Mouse (Mus musculus) hindbrain, embryonic 12.5 days (tissue): Measurements from ENCODE around the gene Snrnp25. TPM values are rescaled to one million over a fixed set of nuclear protein-coding genes. Genes with fewer than 3 reads are reported as not detected.
A peak's percentile ranks its signal among the peaks of the same experiment; 100 is the strongest.

Experiments
- ATAC-seq: fragments of 200-750 bp; cut with Nextera tagmentation; 2 replicates; pipeline ENCODE4 v1.8.0; 2017; ENCODE audit warnings: moderate TSS enrichment; ENCODE audit not compliant: low FRiP score
- H3K27ac ChIP-seq: fragments of 300-500 bp; sonication (generic); 2 replicates; pipeline ENCODE4 v1.5.1; 2016; ENCODE audit warnings: mild to moderate bottlenecking
- H3K27me3 ChIP-seq: fragments of 300-500 bp; sonication (generic); 2 replicates; pipeline ENCODE4 v1.6.1; 2016; ENCODE audit warnings: mild to moderate bottlenecking
- H3K36me3 ChIP-seq: fragments of 300-500 bp; sonication (generic); 2 replicates; pipeline ENCODE4 v1.6.1; 2016; ENCODE audit warnings: mild to moderate bottlenecking
- H3K4me1 ChIP-seq: fragments of 300-500 bp; sonication (generic); 2 replicates; pipeline ENCODE4 v1.6.1; 2016
- H3K4me2 ChIP-seq: fragments of 300-500 bp; sonication (generic); replicated peaks from 2 replicates; pipeline ENCODE4 v1.6.1; 2016; ENCODE audit warnings: mild to moderate bottlenecking
- H3K4me3 ChIP-seq: fragments of 300-500 bp; sonication (generic); 2 replicates; pipeline ENCODE4 v1.5.1; 2016; ENCODE audit warnings: mild to moderate bottlenecking
- H3K9ac ChIP-seq: fragments of 300-500 bp; sonication (generic); 2 replicates; pipeline ENCODE4 v1.6.1; 2016; ENCODE audit warnings: mild to moderate bottlenecking, moderate library complexity
- H3K9me3 ChIP-seq: fragments of 300-500 bp; sonication (generic); replicated peaks from 2 replicates; pipeline ENCODE4 v1.6.1; 2016; ENCODE audit warnings: mild to moderate bottlenecking
- WGBS: fragments of 180-500 bp; shearing (Covaris S2); methylation state at CpG from one replicate; pipeline ENCODE4 v1.1.7; 2016; 5-methylcytosine and 5-hydroxymethylcytosine counted together
- polyA plus RNA-seq: library from polyadenylated mRNA; unstranded; fragments of >200 nt; fragmentation: Nextera tagmentation; extraction: Ambion mirVana; gene quantifications from 2 replicates; pipeline ENCODE4 v1.2.1, GENCODE M21; 2016

Snrnp25 gene
- polyA plus RNA-seq, 1 experiment from 2014 or later, result 55.1 TPM

DNA sequence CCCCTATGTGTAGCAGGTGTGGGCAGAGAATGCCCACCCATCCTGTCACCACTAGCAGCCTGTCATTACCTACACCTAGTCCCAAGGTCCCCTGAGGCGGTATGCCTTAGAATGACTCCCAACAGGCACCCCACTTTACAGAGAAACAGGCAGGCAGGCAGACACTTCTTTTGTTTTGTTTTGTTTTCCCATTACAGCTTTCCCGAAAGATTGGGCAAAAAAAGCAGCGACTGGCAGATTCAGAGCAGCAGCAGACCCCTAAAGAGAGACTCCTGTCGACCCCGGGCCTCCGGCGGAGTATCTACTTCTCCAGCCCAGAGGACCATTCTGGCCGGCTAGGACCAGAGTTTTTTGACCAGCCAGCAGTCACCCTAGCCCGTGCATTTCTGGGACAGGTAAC, 22.3 kb downstream of the Snrnp25 start:
- Histone ChIP-seq H3K4me3 (no peak overlapping the region), H3K9ac (0 out of 2 replicates have a peak overlapping the region, but pooled peaks have one; percentile 9), H3K4me2 (peak overlapping the region; percentile 72)

DNA sequence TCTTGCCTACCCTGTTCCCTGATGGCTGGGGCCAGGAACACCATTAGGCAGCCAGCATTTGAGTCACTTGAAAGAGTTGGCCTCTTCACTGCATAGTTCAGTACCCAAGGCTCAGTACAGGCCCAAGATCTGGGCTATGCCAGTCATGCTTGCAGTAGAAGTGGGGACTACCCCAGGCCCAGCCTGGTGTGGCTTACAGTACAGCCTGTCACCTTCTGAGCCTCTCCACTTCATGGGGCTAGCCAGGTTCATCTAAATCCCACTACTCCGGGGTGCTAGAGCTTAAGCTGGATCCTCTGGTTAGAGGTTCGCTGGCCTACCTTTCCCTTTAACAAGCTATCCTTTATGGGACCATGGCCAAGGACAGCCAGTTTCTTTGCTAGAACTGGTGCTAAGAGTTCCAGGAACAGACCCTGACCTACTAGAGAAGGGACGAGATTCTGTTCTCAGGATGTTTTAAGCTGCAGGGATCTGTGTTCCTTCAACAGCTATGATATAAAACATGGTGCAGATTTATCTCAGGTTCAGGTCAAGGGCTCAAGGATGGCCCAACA, 23.2 kb downstream of the Snrnp25 start:
- no peaks in the 10 kb centered on the region for H3K9me3 ChIP-seq
- no peak overlapping the region for H3K4me2 ChIP-seq
- H3K36me3 ChIP-seq, result peaks cover 46% of the 10 kb centered on the region
- H3K27ac ChIP-seq, result no peak overlapping the region
- peaks cover 23% of the 10 kb centered on the region for H3K4me1 ChIP-seq
- H3K4me3 ChIP-seq, result no peak overlapping the region
- ATAC-seq, result no peak
- 92% methylated on average over 3 of the region's 3 CpGs for WGBS
- no peak overlapping the region for H3K9ac ChIP-seq
- H3K27me3 ChIP-seq, result peaks cover 12% of the 10 kb centered on the region

More for the DNA sequence above, 22.3 kb downstream of the Snrnp25 start:
- peaks cover 39% of the 10 kb centered on the region for H3K36me3 ChIP-seq
- ATAC-seq, result no peak
- no peak overlapping the region for H3K27ac ChIP-seq
- H3K9me3 ChIP-seq, result no peaks in the 10 kb centered on the region
- peaks cover 21% of the 10 kb centered on the region for H3K27me3 ChIP-seq
- WGBS, result 88% methylated on average over 9 of the region's 9 CpGs
- peaks cover 29% of the 10 kb centered on the region for H3K4me1 ChIP-seq

DNA sequence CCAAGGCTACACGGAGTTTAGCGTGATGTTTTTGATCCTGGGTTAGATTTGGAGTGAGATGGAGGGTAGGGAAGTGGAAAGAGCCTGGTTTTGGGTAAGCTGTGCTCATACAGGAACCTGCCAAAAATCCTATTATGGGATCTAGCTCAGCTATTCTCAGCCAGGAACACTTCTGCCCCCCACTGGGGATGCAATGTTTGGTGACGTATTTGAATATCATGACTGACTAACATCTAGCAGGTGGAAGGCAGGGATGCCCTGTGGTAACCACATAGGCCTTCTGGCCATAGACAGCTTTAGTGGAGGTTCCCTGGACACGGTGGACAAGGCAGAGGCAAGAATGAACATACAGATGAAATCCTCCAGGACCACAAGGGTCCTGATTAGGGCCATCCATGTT, 25.0 kb downstream of the Snrnp25 start:
- 91% methylated on average over 4 of the region's 4 CpGs for WGBS
- no peaks in the 10 kb centered on the region for H3K9me3 ChIP-seq
- no peak overlapping the region for H3K4me3 ChIP-seq
- no peak overlapping the region for H3K4me2 ChIP-seq
- no peaks in the 10 kb centered on the region for H3K27me3 ChIP-seq
- peaks cover 64% of the 10 kb centered on the region for H3K36me3 ChIP-seq
- no peak overlapping the region for H3K27ac ChIP-seq
- H3K4me1 ChIP-seq, result peaks cover 15% of the 10 kb centered on the region
- no peak overlapping the region for H3K9ac ChIP-seq
- ATAC-seq, result no peak

DNA sequence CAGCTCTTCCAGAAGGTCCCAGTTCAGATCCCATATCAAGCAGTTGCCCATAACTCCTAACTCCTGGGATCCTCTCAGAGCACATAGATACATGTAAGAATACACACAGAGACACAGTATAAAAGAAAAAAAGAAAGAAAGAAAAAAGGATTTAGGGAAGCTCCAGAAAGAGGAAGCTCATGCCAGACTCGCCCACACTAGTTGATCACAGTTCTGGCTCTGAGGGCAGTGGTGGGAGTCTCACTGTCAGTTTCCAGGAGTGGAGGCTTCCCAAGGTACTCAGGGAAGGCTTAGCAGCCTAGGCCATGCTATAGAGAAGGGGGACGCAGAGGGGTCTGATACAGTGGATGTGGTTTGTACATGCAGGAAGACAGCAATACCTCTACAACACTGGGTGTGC, 25.9 kb downstream of the Snrnp25 start:
- Histone ChIP-seq H3K4me2 (no peak overlapping the region), H3K9me3 (no peaks in the 10 kb centered on the region), H3K4me3 (no peak overlapping the region), H3K4me1 (peaks cover 12% of the 10 kb centered on the region), H3K36me3 (peaks cover 64% of the 10 kb centered on the region), H3K27ac (no peak overlapping the region), H3K9ac (no peak overlapping the region), H3K27me3 (no peaks in the 10 kb centered on the region)
- 96% methylated on average over 2 of the region's 2 CpGs for WGBS
- no peak for ATAC-seq

DNA sequence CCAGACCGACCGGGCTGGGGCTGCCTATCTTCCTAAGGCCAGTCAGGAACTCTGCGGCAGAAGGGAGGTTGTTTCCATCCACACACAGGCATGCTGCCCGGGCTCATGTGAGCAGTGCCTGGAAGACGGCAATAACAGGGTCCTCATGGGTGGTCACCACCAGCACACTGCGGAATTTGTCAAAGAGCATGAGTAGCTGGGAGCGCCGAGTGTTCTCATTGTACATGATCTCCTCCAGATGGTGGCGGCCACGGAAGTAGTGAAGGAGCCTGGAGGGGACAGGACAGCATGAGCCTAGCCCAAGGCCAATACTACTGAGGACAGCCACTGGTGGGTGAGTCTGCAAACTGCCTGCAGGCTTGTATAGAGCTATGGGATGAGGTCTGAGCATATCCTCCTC, 27.6 kb downstream of the Snrnp25 start:
- Histone ChIP-seq H3K4me1 (peaks cover 8% of the 10 kb centered on the region), H3K4me2 (no peak overlapping the region), H3K4me3 (no peak overlapping the region), H3K27me3 (no peaks in the 10 kb centered on the region), H3K36me3 (peaks cover 64% of the 10 kb centered on the region), H3K9me3 (no peaks in the 10 kb centered on the region), H3K9ac (peak overlapping the region; percentile 32; the same call in 1 of the 2 replicates), H3K27ac (no peak overlapping the region)
- peak; percentile 32; the same call in 1 of the 2 replicates for ATAC-seq
- 81% methylated on average over 10 of the region's 10 CpGs for WGBS

DNA sequence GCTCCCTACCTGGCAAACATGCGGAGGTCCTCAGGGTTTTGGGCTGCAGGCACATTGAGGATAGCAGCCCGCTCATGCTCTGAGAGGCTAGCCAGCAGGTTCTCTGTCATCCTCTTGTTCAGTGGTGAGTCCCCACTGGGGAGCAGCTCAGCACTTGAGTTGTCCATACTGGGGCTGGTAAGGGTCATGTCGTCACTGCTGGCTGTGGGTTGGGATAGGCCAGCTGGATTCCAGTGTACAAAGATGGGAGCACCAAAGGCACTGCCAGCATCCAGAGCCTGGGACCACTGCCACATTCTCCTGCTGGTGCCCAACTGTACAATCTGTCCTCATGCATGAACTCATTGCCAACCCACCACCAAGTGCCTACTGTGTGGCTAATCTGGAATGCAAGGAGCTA, 28.7 kb downstream of the Snrnp25 start:
- Histone ChIP-seq H3K27ac (no peak overlapping the region), H3K4me3 (no peak overlapping the region), H3K4me2 (no peak overlapping the region), H3K4me1 (peaks cover 8% of the 10 kb centered on the region), H3K9ac (no peak overlapping the region), H3K9me3 (no peaks in the 10 kb centered on the region), H3K36me3 (peaks cover 59% of the 10 kb centered on the region), H3K27me3 (no peaks in the 10 kb centered on the region)
- no peak for ATAC-seq
- whole genome bisulfite sequencing, result 89% methylated on average over 3 of the region's 3 CpGs

DNA sequence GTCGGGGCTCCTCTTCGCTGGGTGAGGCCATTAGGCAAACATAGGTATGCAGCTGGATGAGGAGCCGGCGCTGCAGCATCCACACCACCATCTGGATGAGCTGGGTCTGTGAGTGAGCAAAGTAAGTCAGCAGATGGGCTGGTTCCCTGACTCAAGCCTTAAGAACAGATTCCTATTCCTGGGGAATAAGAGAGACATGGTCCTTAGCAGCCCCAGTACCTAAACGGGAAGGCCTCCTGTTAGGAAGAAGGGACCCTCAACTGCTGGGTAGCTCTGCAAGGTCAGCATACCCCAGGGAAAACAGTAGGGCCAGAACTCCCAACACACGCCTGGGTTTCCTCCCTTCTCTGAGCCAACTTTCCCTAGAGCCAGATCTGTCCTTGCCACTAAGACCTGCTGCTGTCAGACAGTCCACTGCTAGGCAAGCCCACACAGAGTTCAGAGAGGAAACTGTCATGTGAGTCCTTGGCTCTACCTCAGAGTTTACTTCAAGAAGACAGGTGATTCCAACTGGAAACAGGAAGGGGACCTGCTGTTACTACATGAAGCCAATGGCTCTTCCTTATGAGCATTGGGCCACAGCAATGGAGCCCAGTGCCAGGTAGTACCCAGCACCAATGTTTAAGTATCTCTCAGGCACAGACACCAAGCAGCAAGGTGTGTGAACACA, 29.7 kb downstream of the Snrnp25 start:
- WGBS, result 96% methylated on average over 6 of the region's 6 CpGs
- no peak overlapping the region for H3K4me2 ChIP-seq
- H3K4me3 ChIP-seq, result no peak overlapping the region
- H3K9ac ChIP-seq, result no peak overlapping the region
- H3K4me1 ChIP-seq, result peaks cover 8% of the 10 kb centered on the region
- H3K27me3 ChIP-seq, result no peaks in the 10 kb centered on the region
- H3K9me3 ChIP-seq, result no peaks in the 10 kb centered on the region
- no peak for ATAC-seq
- H3K27ac ChIP-seq, result no peak overlapping the region
- H3K36me3 ChIP-seq, result peaks cover 56% of the 10 kb centered on the region

DNA sequence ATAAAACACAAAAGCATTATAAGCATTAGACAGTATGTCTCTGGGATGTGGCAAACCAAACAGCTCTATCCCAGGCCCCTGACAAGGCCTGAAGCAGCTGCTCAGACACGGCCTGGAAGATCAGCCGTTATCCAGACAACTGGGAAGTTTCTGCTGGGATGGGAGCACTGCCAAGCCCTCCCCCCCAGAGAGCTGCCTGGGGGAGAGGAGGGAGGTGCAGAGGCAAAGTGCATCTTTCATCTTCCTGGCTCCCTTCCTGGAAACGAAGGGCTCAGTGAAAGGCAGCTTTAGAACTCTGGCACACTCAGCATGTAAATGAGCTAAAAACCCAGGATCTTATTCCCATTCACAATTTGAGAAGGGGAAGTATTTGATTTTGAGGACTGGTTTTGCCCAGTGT, 30.4 kb downstream of the Snrnp25 start:
- H3K4me1 ChIP-seq, result peaks cover 8% of the 10 kb centered on the region
- peaks cover 56% of the 10 kb centered on the region for H3K36me3 ChIP-seq
- WGBS, result 60% methylated on average over 3 of the region's 3 CpGs
- no peaks in the 10 kb centered on the region for H3K27me3 ChIP-seq
- no peaks in the 10 kb centered on the region for H3K9me3 ChIP-seq
- no peak overlapping the region for H3K4me3 ChIP-seq
- H3K4me2 ChIP-seq, result no peak overlapping the region
- no peak overlapping the region for H3K9ac ChIP-seq
- ATAC-seq, result no peak
- H3K27ac ChIP-seq, result no peak overlapping the region

DNA sequence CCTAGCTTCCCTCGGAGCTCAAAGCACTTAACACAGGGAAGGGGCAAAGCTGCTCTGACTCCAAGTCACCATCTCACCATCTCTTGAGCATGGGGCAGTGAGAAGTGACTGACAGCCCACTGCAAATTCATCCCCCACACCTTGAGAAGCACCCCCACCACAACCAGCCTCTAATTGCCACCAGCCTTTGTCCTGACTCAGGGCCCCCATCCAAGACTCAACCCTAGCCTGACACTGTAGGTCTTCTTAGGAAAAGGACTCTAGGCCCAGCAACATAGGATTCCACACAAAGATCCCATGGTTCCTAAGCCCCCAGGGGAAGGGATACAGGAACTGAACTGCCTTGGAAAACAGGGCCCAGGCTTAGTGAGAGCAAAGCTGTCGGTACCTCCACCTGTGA, 30.9 kb downstream of the Snrnp25 start:
- WGBS, result 80% methylated on average over 2 of the region's 2 CpGs
- no peak for ATAC-seq
- Histone ChIP-seq H3K4me2 (no peak overlapping the region), H3K9ac (no peak overlapping the region), H3K27ac (no peak overlapping the region), H3K4me3 (no peak overlapping the region), H3K4me1 (peaks cover 8% of the 10 kb centered on the region), H3K36me3 (peaks cover 56% of the 10 kb centered on the region), H3K27me3 (no peaks in the 10 kb centered on the region), H3K9me3 (no peaks in the 10 kb centered on the region)

DNA sequence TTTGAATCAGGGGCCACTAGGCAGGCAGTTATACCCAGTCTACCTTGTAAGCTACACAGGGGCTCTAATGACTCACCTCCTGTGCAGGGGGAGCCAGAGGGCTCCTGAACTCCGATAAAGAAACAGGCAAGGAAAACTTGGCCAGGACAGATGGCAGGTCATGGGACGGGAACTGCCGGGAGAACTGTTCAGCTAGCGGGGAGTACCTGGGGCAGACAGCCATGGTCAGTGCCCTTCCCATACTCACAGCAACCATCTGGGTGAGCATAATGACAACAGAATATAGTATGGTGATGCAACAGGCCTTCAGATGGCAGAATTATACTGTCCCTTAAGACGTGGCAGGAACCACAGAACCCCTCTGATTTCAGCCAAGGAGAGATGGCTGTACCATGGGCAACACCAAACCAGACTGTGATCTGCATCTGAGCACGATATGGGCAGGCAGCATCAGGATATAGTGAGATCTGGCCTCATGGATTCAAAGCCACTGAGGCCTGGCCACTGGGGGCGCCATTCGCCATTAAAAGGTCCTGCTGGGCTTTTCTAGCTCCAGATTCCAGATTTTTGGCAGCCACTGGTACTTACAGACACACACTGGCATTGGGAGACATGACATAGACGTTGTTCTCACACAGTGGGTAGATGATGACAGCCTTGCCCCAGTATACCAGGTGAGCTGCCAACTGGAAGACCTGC, 31.6 kb downstream of the Snrnp25 start:
- Histone ChIP-seq H3K27me3 (no peaks in the 10 kb centered on the region), H3K4me1 (peaks cover 8% of the 10 kb centered on the region), H3K9ac (no peak overlapping the region), H3K9me3 (no peaks in the 10 kb centered on the region), H3K4me2 (no peak overlapping the region), H3K36me3 (peaks cover 49% of the 10 kb centered on the region), H3K27ac (no peak overlapping the region), H3K4me3 (no peak overlapping the region)
- no peak for ATAC-seq
- WGBS, result 62% methylated on average over 9 of the region's 9 CpGs

DNA sequence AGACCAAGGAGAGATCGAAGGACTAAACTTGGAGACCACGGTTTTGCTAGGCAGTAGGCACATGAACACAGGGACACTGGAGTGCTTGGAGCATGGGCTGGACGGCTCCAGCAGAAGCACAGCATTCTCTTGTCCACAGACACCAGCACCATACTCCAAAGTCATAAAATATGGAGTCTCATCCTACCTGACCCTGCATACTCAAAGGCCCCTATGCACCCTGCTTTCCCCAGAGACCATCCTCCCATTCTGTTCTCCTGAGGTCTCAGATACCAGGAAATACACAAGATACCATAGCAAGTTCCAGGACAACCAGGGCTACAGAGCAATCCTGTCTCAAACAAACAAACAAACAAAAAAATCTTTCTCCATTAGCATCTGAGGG, 32.2 kb downstream of the Snrnp25 start:
- Histone ChIP-seq H3K4me2 (no peak overlapping the region), H3K9me3 (no peaks in the 10 kb centered on the region), H3K27me3 (no peaks in the 10 kb centered on the region), H3K4me1 (peaks cover 8% of the 10 kb centered on the region), H3K4me3 (no peak overlapping the region), H3K27ac (no peak overlapping the region), H3K9ac (no peak overlapping the region), H3K36me3 (peaks cover 44% of the 10 kb centered on the region)
- 97% methylated on average over 3 of the region's 3 CpGs for WGBS
- no peak for ATAC-seq

DNA sequence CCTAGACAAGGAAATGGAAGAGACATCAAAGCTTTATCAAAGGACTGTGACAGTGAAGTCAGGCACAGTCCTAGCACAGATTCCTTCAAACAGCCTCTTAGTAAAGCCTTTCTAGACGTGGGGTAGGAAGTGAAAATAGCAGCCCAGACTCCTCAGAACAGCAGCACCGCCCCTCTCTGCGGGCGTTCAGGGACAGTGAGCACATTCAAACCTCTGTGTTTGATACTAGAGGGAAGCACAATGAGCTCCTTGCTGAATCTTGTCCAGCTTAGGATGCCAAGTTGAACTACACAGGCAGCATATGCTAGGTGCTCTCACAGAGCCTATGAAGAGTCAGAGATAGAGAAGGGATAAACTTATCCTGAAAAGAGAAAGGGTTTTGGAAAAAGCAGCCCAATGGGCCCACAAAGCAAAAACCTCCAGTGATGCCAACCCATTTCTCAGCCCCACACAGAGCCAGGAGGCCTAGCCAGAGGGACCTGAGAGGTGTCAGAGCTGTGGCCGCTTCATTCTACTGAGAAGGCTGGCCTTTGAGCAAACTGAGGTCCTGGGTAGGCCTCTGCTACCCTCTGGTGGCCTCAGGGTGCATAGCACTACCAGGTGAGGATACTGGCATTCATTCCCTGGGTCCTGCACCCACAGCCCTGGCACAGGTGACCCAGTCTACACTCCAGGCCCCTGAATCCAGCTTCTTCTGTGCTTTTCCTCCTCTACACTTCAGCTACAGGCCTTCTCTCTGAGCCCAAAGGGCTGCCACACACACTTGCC, 33.1 kb downstream of the Snrnp25 start:
- 56% methylated on average over 5 of the region's 5 CpGs for WGBS
- H3K4me2 ChIP-seq, result no peak overlapping the region
- no peaks in the 10 kb centered on the region for H3K27me3 ChIP-seq
- peak; percentile 36; the same call in 1 of the 2 replicates for ATAC-seq
- H3K27ac ChIP-seq, result no peak overlapping the region
- no peaks in the 10 kb centered on the region for H3K9me3 ChIP-seq
- no peak overlapping the region for H3K4me3 ChIP-seq
- peaks cover 37% of the 10 kb centered on the region for H3K36me3 ChIP-seq
- peaks cover 8% of the 10 kb centered on the region for H3K4me1 ChIP-seq
- no peak overlapping the region for H3K9ac ChIP-seq
